8 mouse cellular contexts compared by ENCODE assay signal in genomic region chrX:71215113-71215708, GRCm38 (mm10). TPM values are rescaled to one million over a fixed set of nuclear protein-coding genes. Genes with fewer than 3 reads are reported as not detected.
DNase-seq lines count a peak whose midpoint lies in the region; ATAC-seq and TF ChIP-seq lines count a peak whose summit lies in the region.

No protein-coding gene starts in this region.

- no peak for DNase-seq in frontal cortex, adult 2 months (ENCODE audit: extremely low spot score in 1 of 2, low spot score in 1 of 2)
- peak; percentile 10 to 25 for DNase-seq in urinary bladder, postnatal 36 days (ENCODE audit: low spot score in 2 of 2)
- no peak for DNase-seq in urinary bladder, postnatal 4 days (ENCODE audit: low spot score in 2 of 2)
- peak; percentile 7 for DNase-seq in forelimb bud, embryonic 11.5 days (ENCODE audit: low read depth, low spot score)
- no peak for DNase-seq in stomach, postnatal 0 days (ENCODE audit: low spot score)

- H3K27ac ChIP-seq in limb, embryonic 13.5 days, result no peak overlapping the region
- H3K27ac ChIP-seq in midbrain, embryonic 15.5 days, result no peak overlapping the region
- H3K27ac ChIP-seq in stomach, postnatal 0 days (replicated peaks), result peak overlapping the region; percentile 49

- no peaks in the 10 kb centered on the region for H3K9me3 ChIP-seq in limb, embryonic 13.5 days
- H3K9me3 ChIP-seq in midbrain, embryonic 15.5 days, result no peaks in the 10 kb centered on the region
- H3K9me3 ChIP-seq in stomach, postnatal 0 days (ENCODE audit: control insufficient read depth, low read length), result no peaks in the 10 kb centered on the region

- H3K9ac ChIP-seq in limb, embryonic 13.5 days, result peak overlapping the region; percentile 55
- H3K9ac ChIP-seq in midbrain, embryonic 15.5 days, result peak overlapping the region; percentile 48
- H3K9ac ChIP-seq in stomach, postnatal 0 days (ENCODE audit: low read length), result peak overlapping the region; percentile 61

- no peaks in the 10 kb centered on the region; the same call in 1 of the 2 replicates for H3K27me3 ChIP-seq in limb, embryonic 13.5 days
- no peaks in the 10 kb centered on the region for H3K27me3 ChIP-seq in midbrain, embryonic 15.5 days (replicated peaks)
- H3K27me3 ChIP-seq in stomach, postnatal 0 days (ENCODE audit: control insufficient read depth, insufficient read depth, low read length), result no peaks in the 10 kb centered on the region

- WGBS in limb, embryonic 13.5 days, result 17% methylated on average over 27 of the region's 27 CpGs
- 27% methylated on average over 26 of the region's 27 CpGs for WGBS in midbrain, embryonic 15.5 days
- WGBS in stomach, postnatal 0 days, result 17% methylated on average over 27 of the region's 27 CpGs

- TF ChIP-seq CTCF in stomach, postnatal 0 days (IDR thresholded peaks at IDR 0.05; ENCODE audit: low read depth), result no peak; the same call in 1 of the 2 replicates

- no peaks in the 10 kb centered on the region for H3K4me1 ChIP-seq in limb, embryonic 13.5 days
- H3K4me1 ChIP-seq in midbrain, embryonic 15.5 days, result 0 out of 2 replicates have a peak, but pooled peaks cover 5% of the 10 kb centered on the region
- H3K4me1 ChIP-seq in stomach, postnatal 0 days (replicated peaks; ENCODE audit: control insufficient read depth, insufficient read depth), result no peaks in the 10 kb centered on the region

- TF ChIP-seq EP300 in stomach, postnatal 0 days (optimal IDR thresholded peaks at IDR 0.05), result no peak

- H3K4me3 ChIP-seq in limb, embryonic 13.5 days, result peak overlapping the region; percentile 51
- peak overlapping the region; percentile 51 for H3K4me3 ChIP-seq in midbrain, embryonic 15.5 days
- H3K4me3 ChIP-seq in stomach, postnatal 0 days (ENCODE audit: low read depth, low read length), result peak overlapping the region; percentile 53

- no peaks in the 10 kb centered on the region for H3K36me3 ChIP-seq in limb, embryonic 13.5 days
- H3K36me3 ChIP-seq in midbrain, embryonic 15.5 days (replicated peaks), result no peaks in the 10 kb centered on the region
- no peaks in the 10 kb centered on the region for H3K36me3 ChIP-seq in stomach, postnatal 0 days (ENCODE audit: control insufficient read depth, insufficient read depth, low read length)

- ATAC-seq in frontal cortex, adult (ENCODE audit: low TSS enrichment), result peak; percentile 64
- ATAC-seq in limb, embryonic 13.5 days (ENCODE audit: low FRiP score, low read depth), result peak; percentile 79
- ATAC-seq in midbrain, embryonic 15.5 days (replicated peaks), result peak; percentile 90
- ATAC-seq in stomach, postnatal 0 days (ENCODE audit: low FRiP score, low TSS enrichment), result peak; percentile 71

- H3K4me2 ChIP-seq in limb, embryonic 13.5 days (replicated peaks), result peak overlapping the region; percentile 70
- peak overlapping the region; percentile 76 for H3K4me2 ChIP-seq in midbrain, embryonic 15.5 days
- H3K4me2 ChIP-seq in stomach, postnatal 0 days (replicated peaks; ENCODE audit: low read depth), result peak overlapping the region; percentile 71

RNA-seq across cellular contexts. Expression of gene Mtm1, which starts 4.6 kb away (rescaled TPM):
- 6.0 and 7.1 TPM in 2 replicates for polyA plus RNA-seq in frontal cortex, adult 2 months (2012; rRNA removed)
- 2.9 and 3.4 TPM in 2 replicates for polyA plus RNA-seq in limb, embryonic 13.5 days (2015; fragmentation: Nextera tagmentation; extraction: Ambion mirVana)
- 4.5 and 5.5 TPM in 2 replicates for polyA plus RNA-seq in midbrain, embryonic 15.5 days (2015; fragmentation: Nextera tagmentation; extraction: Ambion mirVana)
- polyA plus RNA-seq in stomach, postnatal 0 days (2015; fragmentation: Nextera tagmentation; extraction: Ambion mirVana), result 5.8 and 6.3 TPM in 2 replicates

Comparison
In these comparisons a context has a peak if more than half of its experiments do, and no peak if none do; other contexts are left out.
1. DNase-seq: peak in urinary bladder, postnatal 36 days (2 of 2) and forelimb bud, embryonic 11.5 days (single experiment); none in frontal cortex, adult 2 months (0 of 2), urinary bladder, postnatal 4 days (0 of 2) and stomach, postnatal 0 days (single experiment).
2. Peak in every context shown above with its lines, with median percentiles within 50 percentile points of each other: ATAC-seq, H3K4me2 ChIP-seq, H3K4me3 ChIP-seq and H3K9ac ChIP-seq.